ENCODE assay signal across 8 mouse cellular contexts in the genomic region with DNA sequence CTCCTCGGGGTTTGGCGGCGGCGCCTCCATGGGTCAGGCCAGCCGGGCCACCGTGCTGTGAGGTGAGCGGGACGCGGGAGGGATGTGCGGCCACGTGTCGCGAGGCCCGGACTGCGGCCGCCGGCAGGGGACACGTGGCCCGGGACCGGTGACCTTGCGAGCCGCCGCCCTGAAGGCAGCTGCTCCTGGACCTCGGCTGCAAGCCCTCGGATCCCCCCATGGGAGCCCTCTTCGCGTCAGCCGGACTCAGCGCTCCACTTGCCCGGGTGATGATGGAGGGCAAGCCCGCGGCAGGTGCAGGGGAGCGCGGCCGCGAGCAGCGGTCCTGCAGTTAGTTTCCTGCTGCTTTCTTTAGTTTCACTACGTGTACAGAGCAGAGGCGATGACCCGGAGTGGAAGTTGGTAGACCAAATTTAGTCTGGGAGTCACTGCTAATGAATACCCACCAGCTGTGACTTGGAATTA. TPM values are rescaled to one million over a fixed set of nuclear protein-coding genes. Genes with fewer than 3 reads are reported as not detected.
DNase-seq lines count a peak whose midpoint lies in the region; ATAC-seq and TF ChIP-seq lines count a peak whose summit lies in the region.

No protein-coding gene starts in this region.

- H3K36me3 ChIP-seq in kidney, embryonic 15.5 days, result peaks cover 34% of the 10 kb centered on the region
- H3K36me3 ChIP-seq in ES-Bruce4 (ENCODE audit: control insufficient read depth, insufficient read depth, low read length, poor library complexity, severe bottlenecking), result peaks cover 37% of the 10 kb centered on the region
- peaks cover 3% of the 10 kb centered on the region; the same call in 1 of the 2 replicates for H3K36me3 ChIP-seq in embryonic facial prominence, embryonic 11.5 days (replicated peaks; ENCODE audit: control insufficient read depth, insufficient read depth, low read depth, low read length)
- peaks cover 32% of the 10 kb centered on the region for H3K36me3 ChIP-seq in hindbrain, embryonic 13.5 days

- TF ChIP-seq POLR2A in ES-Bruce4 (IDR thresholded peaks at IDR 0.05; ENCODE audit: insufficient read depth, low read length), result no peak

- H3K9ac ChIP-seq in kidney, embryonic 15.5 days, result peak overlapping the region; percentile 77
- H3K9ac ChIP-seq in ES-Bruce4 (ENCODE audit: low read depth, poor library complexity, severe bottlenecking), result peak overlapping the region; percentile 94
- peak overlapping the region; percentile 84 for H3K9ac ChIP-seq in embryonic facial prominence, embryonic 11.5 days (replicated peaks; ENCODE audit: low read length)
- peak overlapping the region; percentile 95 for H3K9ac ChIP-seq in hindbrain, embryonic 13.5 days

- TF ChIP-seq CTCF in ES-Bruce4 (IDR thresholded peaks at IDR 0.05; ENCODE audit: low read depth, low read length), result no peak

- no peaks in the 10 kb centered on the region for H3K9me3 ChIP-seq in kidney, embryonic 15.5 days (replicated peaks)
- H3K9me3 ChIP-seq in ES-Bruce4 (replicated peaks; ENCODE audit: control insufficient read depth, insufficient read depth, low read length, poor library complexity, severe bottlenecking), result no peaks in the 10 kb centered on the region
- no peaks in the 10 kb centered on the region for H3K9me3 ChIP-seq in embryonic facial prominence, embryonic 11.5 days (replicated peaks; ENCODE audit: control insufficient read depth, low read length)
- H3K9me3 ChIP-seq in hindbrain, embryonic 13.5 days, result no peaks in the 10 kb centered on the region

- peak; percentile 60 for ATAC-seq in kidney, embryonic 15.5 days (replicated peaks; ENCODE audit: low FRiP score)
- ATAC-seq in embryonic facial prominence, embryonic 11.5 days (replicated peaks; ENCODE audit: insufficient number of reproducible peaks, low FRiP score, low TSS enrichment, low read depth), result peak; percentile 70
- peak; percentile 67 for ATAC-seq in hindbrain, embryonic 13.5 days (ENCODE audit: low FRiP score)

- 0% methylated on average over 40 of the region's 40 CpGs for WGBS in kidney, embryonic 15.5 days
- WGBS in embryonic facial prominence, embryonic 11.5 days, result under 1% methylated on average over 40 of the region's 40 CpGs
- 2% methylated on average over 37 of the region's 40 CpGs for WGBS in hindbrain, embryonic 13.5 days

- TF ChIP-seq EP300 in ES-Bruce4 (IDR thresholded peaks at IDR 0.05; ENCODE audit: insufficient read depth, low read depth, low read length), result no peak

- H3K27ac ChIP-seq in kidney, embryonic 15.5 days, result peak overlapping the region; percentile 95
- peak overlapping the region; percentile 53; the same call in 1 of the 2 replicates for H3K27ac ChIP-seq in ES-Bruce4 (ENCODE audit: insufficient read depth, low read length)
- H3K27ac ChIP-seq in embryonic facial prominence, embryonic 11.5 days (replicated peaks; ENCODE audit: low read depth, low read length), result peak overlapping the region; percentile 81
- peak overlapping the region; percentile 94 for H3K27ac ChIP-seq in hindbrain, embryonic 13.5 days

- no peak for DNase-seq in kidney, adult 8-10 months
- DNase-seq in embryonic facial prominence, embryonic 11.5 days (ENCODE audit: low spot score), result peak; percentile 49
- DNase-seq in mesoderm, embryonic 11.5 days (ENCODE audit: low read depth, low spot score), result peak; percentile 57
- no peak for DNase-seq in urinary bladder, postnatal 14 days (ENCODE audit: low spot score)
- DNase-seq in thymus, postnatal 4 days, result no peak

- peaks cover 13% of the 10 kb centered on the region; the same call in 1 of the 2 replicates for H3K4me1 ChIP-seq in kidney, embryonic 15.5 days
- H3K4me1 ChIP-seq in ES-Bruce4 (ENCODE audit: control insufficient read depth, insufficient read depth, low read length), result no peaks in the 10 kb centered on the region
- no peaks in the 10 kb centered on the region for H3K4me1 ChIP-seq in embryonic facial prominence, embryonic 11.5 days (ENCODE audit: control insufficient read depth, insufficient read depth, low read length)
- H3K4me1 ChIP-seq in hindbrain, embryonic 13.5 days (replicated peaks), result peaks cover 28% of the 10 kb centered on the region

- H3K4me2 ChIP-seq in kidney, embryonic 15.5 days, result peak overlapping the region; percentile 72
- peak overlapping the region; percentile 41 for H3K4me2 ChIP-seq in embryonic facial prominence, embryonic 11.5 days (ENCODE audit: low read depth, low read length)
- H3K4me2 ChIP-seq in hindbrain, embryonic 13.5 days, result peak overlapping the region; percentile 75

- no peaks in the 10 kb centered on the region for H3K27me3 ChIP-seq in kidney, embryonic 15.5 days
- H3K27me3 ChIP-seq in ES-Bruce4 (ENCODE audit: control insufficient read depth, insufficient read depth, low read length, poor library complexity, severe bottlenecking), result no peaks in the 10 kb centered on the region
- H3K27me3 ChIP-seq in embryonic facial prominence, embryonic 11.5 days (ENCODE audit: control insufficient read depth, insufficient read depth, low read length), result no peaks in the 10 kb centered on the region
- no peaks in the 10 kb centered on the region for H3K27me3 ChIP-seq in hindbrain, embryonic 13.5 days

- peak overlapping the region; percentile 81 for H3K4me3 ChIP-seq in kidney, embryonic 15.5 days (replicated peaks)
- H3K4me3 ChIP-seq in ES-Bruce4 (ENCODE audit: low read depth, low read length), result peak overlapping the region; percentile 94
- H3K4me3 ChIP-seq in embryonic facial prominence, embryonic 11.5 days (ENCODE audit: low read depth, low read length), result peak overlapping the region; percentile 80
- peak overlapping the region; percentile 71 for H3K4me3 ChIP-seq in hindbrain, embryonic 13.5 days

RNA-seq across cellular contexts. Expression of a gene that starts 0.5 kb away (rescaled TPM):
- polyA plus RNA-seq in kidney, embryonic 15.5 days (2015; fragmentation: Nextera tagmentation; extraction: Ambion mirVana), result 218 and 231 TPM in 2 replicates
- polyA plus RNA-seq in ES-Bruce4 (2011; ENCODE audit: insufficient read depth, insufficient read length, low read depth, missing spikeins), result 628 and 653 TPM in 2 replicates
- 312 and 320 TPM in 2 replicates for polyA plus RNA-seq in embryonic facial prominence, embryonic 11.5 days (2014; fragmentation: Nextera tagmentation; extraction: Ambion mirVana)
- polyA plus RNA-seq in hindbrain, embryonic 13.5 days (2015; fragmentation: Nextera tagmentation; extraction: Ambion mirVana), result 148 and 155 TPM in 2 replicates

Comparison
In these comparisons a context has a peak if more than half of its experiments do, and no peak if none do; other contexts are left out.
1. DNase-seq: peak in embryonic facial prominence, embryonic 11.5 days (single experiment) and mesoderm, embryonic 11.5 days (single experiment); none in kidney, adult 8-10 months (0 of 2), urinary bladder, postnatal 14 days (single experiment) and thymus, postnatal 4 days (single experiment).
2. Peak in every context shown above with its lines, with median percentiles within 50 percentile points of each other: ATAC-seq, H3K27ac ChIP-seq, H3K4me2 ChIP-seq, H3K4me3 ChIP-seq and H3K9ac ChIP-seq.